Mouse (Mus musculus) embryonic facial prominence, embryonic 15.5 days (tissue): Measurements from ENCODE around the gene Ammecr1. TPM values are rescaled to one million over a fixed set of nuclear protein-coding genes. Genes with fewer than 3 reads are reported as not detected.

Experiments used
- ATAC-seq: fragments of 200-750 bp; cut with Nextera tagmentation; 2 replicates; pipeline ENCODE4 v1.8.0; 2017; ENCODE audit warnings: low read depth, moderate TSS enrichment; ENCODE audit not compliant: insufficient number of reproducible peaks, low FRiP score, low TSS enrichment
- H3K27ac ChIP-seq: fragments of 300-500 bp; sonication (generic); replicated peaks from 2 replicates; pipeline ENCODE4 v1.5.1; 2015; ENCODE audit warnings: mild to moderate bottlenecking, inconsistent platforms
- H3K27me3 ChIP-seq: fragments of 300-500 bp; sonication (generic); 2 replicates; pipeline ENCODE4 v1.6.1; 2015; ENCODE audit warnings: inconsistent platforms
- H3K36me3 ChIP-seq: fragments of 300-500 bp; sonication (generic); 2 replicates; pipeline ENCODE4 v1.6.1; 2015; ENCODE audit warnings: mild to moderate bottlenecking, inconsistent platforms
- H3K4me1 ChIP-seq: fragments of 300-500 bp; sonication (generic); 2 replicates; pipeline ENCODE4 v1.6.1; 2015; ENCODE audit warnings: inconsistent platforms
- H3K4me2 ChIP-seq: fragments of 300-500 bp; sonication (generic); replicated peaks from 2 replicates; pipeline ENCODE4 v1.6.1; 2015; ENCODE audit warnings: mild to moderate bottlenecking, inconsistent platforms
- H3K4me3 ChIP-seq: fragments of 300-500 bp; sonication (generic); replicated peaks from 2 replicates; pipeline ENCODE4 v1.5.1; 2015; ENCODE audit warnings: mild to moderate bottlenecking, inconsistent platforms
- H3K9ac ChIP-seq: fragments of 300-500 bp; sonication (generic); 2 replicates; pipeline ENCODE4 v1.6.1; 2015; ENCODE audit warnings: inconsistent platforms
- H3K9me3 ChIP-seq: fragments of 300-500 bp; sonication (generic); replicated peaks from 2 replicates; pipeline ENCODE4 v1.6.1; 2016; ENCODE audit warnings: inconsistent platforms
- WGBS: fragments of 180-500 bp; shearing (Covaris S2); methylation state at CpG from one replicate; pipeline ENCODE4 v1.1.7; 2015; 5-methylcytosine and 5-hydroxymethylcytosine counted together
- polyA plus RNA-seq: library from polyadenylated mRNA; unstranded; fragments of >200 nt; fragmentation: Nextera tagmentation; extraction: Ambion mirVana; gene quantifications from 2 replicates; pipeline ENCODE4 v1.2.1, GENCODE M21; 2015

Gene Ammecr1
- polyA plus RNA-seq, 1 experiment from 2014 or later: 18.9 TPM

GRCm38 (mm10) chrX:142828184-142828908, 138.2 kb downstream of the Ammecr1 start:
- Histone ChIP-seq H3K9me3 (no peaks in the 10 kb centered on the region), H3K4me3 (no peak overlapping the region), H3K4me2 (no peak overlapping the region), H3K27ac (no peak overlapping the region), H3K36me3 (no peaks in the 10 kb centered on the region), H3K27me3 (no peaks in the 10 kb centered on the region), H3K4me1 (no peaks in the 10 kb centered on the region), H3K9ac (no peak overlapping the region)
- no peak for ATAC-seq
- WGBS: 45% methylated on average over 13 of the region's 13 CpGs

GRCm38 (mm10) chrX:142827644-142828043, 138.9 kb downstream of the Ammecr1 start:
- H3K27me3 ChIP-seq: no peaks in the 10 kb centered on the region
- 41% methylated on average over 1 of the region's 1 CpGs for WGBS
- ATAC-seq: no peak
- H3K4me3 ChIP-seq: no peak overlapping the region
- no peak overlapping the region for H3K27ac ChIP-seq
- no peak overlapping the region for H3K9ac ChIP-seq
- H3K9me3 ChIP-seq: no peaks in the 10 kb centered on the region
- H3K4me1 ChIP-seq: no peaks in the 10 kb centered on the region
- no peaks in the 10 kb centered on the region for H3K36me3 ChIP-seq
- H3K4me2 ChIP-seq: no peak overlapping the region

DNA sequence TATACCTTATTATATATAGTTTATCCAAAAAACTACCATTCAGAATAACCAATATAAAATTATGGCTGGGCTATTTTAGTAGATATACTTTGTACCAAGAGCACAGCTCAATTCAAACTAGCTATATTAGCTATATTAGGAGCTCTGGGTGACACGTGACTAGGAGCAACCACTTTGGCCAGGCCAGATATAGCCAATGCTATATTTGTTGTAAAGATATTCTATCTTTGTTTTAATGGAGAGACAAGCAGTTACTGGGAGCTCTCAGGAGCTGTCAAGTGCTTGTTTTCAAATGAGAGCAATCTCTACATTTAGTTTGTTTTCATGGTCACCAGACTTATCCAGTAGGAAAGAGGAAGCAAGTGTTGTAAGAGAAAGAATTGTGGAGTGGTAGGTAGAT, 141.2 kb downstream of the Ammecr1 start:
- Histone ChIP-seq H3K4me1 (no peaks in the 10 kb centered on the region), H3K9me3 (no peaks in the 10 kb centered on the region), H3K36me3 (no peaks in the 10 kb centered on the region), H3K4me3 (no peak overlapping the region), H3K27me3 (no peaks in the 10 kb centered on the region), H3K27ac (no peak overlapping the region), H3K4me2 (no peak overlapping the region), H3K9ac (no peak overlapping the region)
- ATAC-seq: no peak
- 65% methylated on average over 1 of the region's 1 CpGs for WGBS

GRCm38 (mm10) chrX:142821846-142822245, 144.7 kb downstream of the Ammecr1 start:
- WGBS: 32% methylated on average over 3 of the region's 3 CpGs
- no peaks in the 10 kb centered on the region for H3K36me3 ChIP-seq
- H3K4me1 ChIP-seq: no peaks in the 10 kb centered on the region
- no peak overlapping the region for H3K9ac ChIP-seq
- no peak overlapping the region for H3K4me2 ChIP-seq
- H3K9me3 ChIP-seq: no peaks in the 10 kb centered on the region
- H3K27me3 ChIP-seq: no peaks in the 10 kb centered on the region
- H3K4me3 ChIP-seq: no peak overlapping the region
- no peak for ATAC-seq
- no peak overlapping the region for H3K27ac ChIP-seq

DNA sequence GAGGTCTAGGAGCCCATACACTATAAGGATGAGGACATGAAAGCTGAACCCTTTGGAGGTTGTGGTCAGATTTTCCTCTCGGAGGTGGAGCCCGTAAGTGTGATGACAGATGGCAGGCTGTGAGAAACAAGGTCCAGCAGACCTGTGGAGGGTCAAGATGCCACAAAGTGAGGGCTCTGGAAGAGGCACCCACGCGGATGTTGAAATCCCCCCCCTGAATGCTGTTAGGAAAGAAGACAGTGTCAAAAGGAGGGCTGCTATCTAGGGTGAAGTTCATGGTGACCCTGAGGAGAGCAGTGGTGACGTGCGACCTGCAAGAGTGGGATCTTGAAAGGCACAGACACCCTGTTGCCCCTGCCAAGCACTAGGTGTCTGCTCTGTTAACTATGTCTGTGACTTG, 145.3 kb downstream of the Ammecr1 start:
- Histone ChIP-seq H3K4me3 (no peak overlapping the region), H3K9ac (no peak overlapping the region), H3K4me1 (no peaks in the 10 kb centered on the region), H3K27me3 (no peaks in the 10 kb centered on the region), H3K4me2 (no peak overlapping the region), H3K9me3 (no peaks in the 10 kb centered on the region), H3K36me3 (no peaks in the 10 kb centered on the region), H3K27ac (no peak overlapping the region)
- no peak for ATAC-seq
- 85% methylated on average over 6 of the region's 6 CpGs for WGBS

- Histone ChIP-seq H3K9ac (no peak overlapping the region), H3K9me3 (no peaks in the 10 kb centered on the region), H3K27me3 (no peaks in the 10 kb centered on the region), H3K4me2 (no peak overlapping the region), H3K4me3 (no peak overlapping the region), H3K4me1 (no peaks in the 10 kb centered on the region), H3K36me3 (no peaks in the 10 kb centered on the region), H3K27ac (no peak overlapping the region)
- ATAC-seq: no peak
- 42% methylated on average over 10 of the region's 10 CpGs for WGBS
Observed at GRCm38 (mm10) chrX:142818057-142818682, 148.4 kb downstream of the Ammecr1 start.

DNA sequence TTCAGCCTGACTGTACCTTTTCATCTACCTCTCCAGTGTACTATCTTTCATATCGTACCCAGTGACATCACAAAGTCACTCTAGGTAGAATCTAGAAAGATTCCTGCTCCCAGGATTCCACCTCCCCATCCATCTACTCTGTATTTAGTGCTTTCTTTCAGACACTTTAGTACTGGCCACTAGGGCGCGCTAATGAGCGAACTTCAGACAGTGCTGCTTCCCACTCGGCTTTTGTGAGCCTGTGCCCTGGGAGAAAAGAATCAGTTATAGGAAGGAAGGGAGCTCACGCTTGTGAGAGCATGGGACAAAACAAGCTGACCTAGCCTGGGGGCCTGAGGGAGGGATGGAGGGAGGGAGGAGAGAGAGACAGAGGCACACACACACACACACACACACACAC, 153.4 kb downstream of the Ammecr1 start:
- Histone ChIP-seq H3K27ac (no peak overlapping the region), H3K9ac (no peak overlapping the region), H3K27me3 (no peaks in the 10 kb centered on the region), H3K4me2 (no peak overlapping the region), H3K4me3 (no peak overlapping the region), H3K4me1 (no peaks in the 10 kb centered on the region), H3K36me3 (no peaks in the 10 kb centered on the region), H3K9me3 (no peaks in the 10 kb centered on the region)
- ATAC-seq: no peak
- 21% methylated on average over 6 of the region's 6 CpGs for WGBS

DNA sequence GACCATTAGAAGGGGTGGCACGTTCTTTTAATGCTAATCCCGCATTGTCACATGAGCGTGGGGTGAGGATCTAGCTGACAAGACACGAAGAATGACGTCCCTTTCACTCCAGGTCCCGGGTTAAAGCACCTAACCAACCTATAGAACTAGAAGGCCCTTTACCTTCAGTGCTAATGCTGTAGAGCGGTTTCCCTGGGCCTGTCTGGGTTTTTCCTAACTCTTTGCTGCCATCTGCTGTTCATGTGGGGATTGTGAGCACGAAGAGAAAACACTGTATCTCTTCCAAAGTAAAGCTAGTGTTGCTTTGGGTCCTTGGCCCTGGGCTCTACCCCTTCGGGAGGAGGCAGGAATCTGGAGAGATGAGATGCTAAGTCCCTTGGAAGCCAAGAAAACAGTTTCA, 158.1 kb downstream of the Ammecr1 start:
- no peaks in the 10 kb centered on the region for H3K9me3 ChIP-seq
- H3K4me2 ChIP-seq: no peak overlapping the region
- peaks cover 6% of the 10 kb centered on the region for H3K4me1 ChIP-seq
- no peak for ATAC-seq
- WGBS: 39% methylated on average over 9 of the region's 9 CpGs
- H3K9ac ChIP-seq: no peak overlapping the region
- H3K27ac ChIP-seq: no peak overlapping the region
- H3K36me3 ChIP-seq: no peaks in the 10 kb centered on the region
- no peaks in the 10 kb centered on the region for H3K27me3 ChIP-seq
- no peak overlapping the region for H3K4me3 ChIP-seq

GRCm38 (mm10) chrX:142806620-142807061, 159.9 kb downstream of the Ammecr1 start:
- Histone ChIP-seq H3K9me3 (no peaks in the 10 kb centered on the region), H3K4me1 (peaks cover 6% of the 10 kb centered on the region), H3K27ac (peak overlapping the region; percentile 48; the same call in 1 of the 2 replicates), H3K4me3 (no peak overlapping the region), H3K9ac (no peak overlapping the region), H3K36me3 (no peaks in the 10 kb centered on the region), H3K4me2 (no peak overlapping the region), H3K27me3 (no peaks in the 10 kb centered on the region)
- 39% methylated on average over 10 of the region's 10 CpGs for WGBS
- ATAC-seq: no peak

GRCm38 (mm10) chrX:142806126-142806525, 160.4 kb downstream of the Ammecr1 start:
- H3K27ac ChIP-seq: peak overlapping the region; percentile 48; the same call in 1 of the 2 replicates
- H3K4me2 ChIP-seq: no peak overlapping the region
- no peak for ATAC-seq

GRCm38 (mm10) chrX:142804596-142804995, 161.9 kb downstream of the Ammecr1 start:
- Histone ChIP-seq H3K36me3 (no peaks in the 10 kb centered on the region), H3K4me2 (no peak overlapping the region), H3K4me3 (no peak overlapping the region), H3K4me1 (peaks cover 6% of the 10 kb centered on the region), H3K9me3 (no peaks in the 10 kb centered on the region), H3K27me3 (no peaks in the 10 kb centered on the region), H3K9ac (no peak overlapping the region), H3K27ac (no peak overlapping the region)
- ATAC-seq: no peak
- WGBS: 69% methylated on average over 3 of the region's 3 CpGs

More at GRCm38 (mm10) chrX:142806126-142806525, 160.4 kb downstream of the Ammecr1 start:
- no peak overlapping the region for H3K4me3 ChIP-seq
- WGBS: 68% methylated on average over 6 of the region's 6 CpGs
- H3K27me3 ChIP-seq: no peaks in the 10 kb centered on the region
- no peak overlapping the region for H3K9ac ChIP-seq
- H3K4me1 ChIP-seq: peaks cover 6% of the 10 kb centered on the region
- no peaks in the 10 kb centered on the region for H3K9me3 ChIP-seq
- no peaks in the 10 kb centered on the region for H3K36me3 ChIP-seq
